Mouse (Mus musculus) splenic B cell, adult 2 months (primary cell): ENCODE data around the gene Mylk.
A peak's percentile ranks its signal among the peaks of the same experiment; 100 is the strongest.

ENCODE experiments used
- DNase-seq: peaks from one replicate; pipeline ENCODE4 v3.0.0-alpha.2; 2011; ENCODE audit warnings: low read depth, low spot score
- H3K27me3 ChIP-seq: 2 replicates; pipeline ENCODE4 v1.6.1; 2012; ENCODE audit warnings: mild to moderate bottlenecking, low read length, moderate library complexity, mixed read lengths; ENCODE audit not compliant: control insufficient read depth, poor library complexity, insufficient read depth, severe bottlenecking
- H3K36me3 ChIP-seq: 2 replicates; pipeline ENCODE4 v1.6.1; 2012; ENCODE audit warnings: mild to moderate bottlenecking, low read length, moderate library complexity, mixed read lengths; ENCODE audit not compliant: control insufficient read depth, poor library complexity, insufficient read depth, severe bottlenecking

The Mylk gene

DNA sequence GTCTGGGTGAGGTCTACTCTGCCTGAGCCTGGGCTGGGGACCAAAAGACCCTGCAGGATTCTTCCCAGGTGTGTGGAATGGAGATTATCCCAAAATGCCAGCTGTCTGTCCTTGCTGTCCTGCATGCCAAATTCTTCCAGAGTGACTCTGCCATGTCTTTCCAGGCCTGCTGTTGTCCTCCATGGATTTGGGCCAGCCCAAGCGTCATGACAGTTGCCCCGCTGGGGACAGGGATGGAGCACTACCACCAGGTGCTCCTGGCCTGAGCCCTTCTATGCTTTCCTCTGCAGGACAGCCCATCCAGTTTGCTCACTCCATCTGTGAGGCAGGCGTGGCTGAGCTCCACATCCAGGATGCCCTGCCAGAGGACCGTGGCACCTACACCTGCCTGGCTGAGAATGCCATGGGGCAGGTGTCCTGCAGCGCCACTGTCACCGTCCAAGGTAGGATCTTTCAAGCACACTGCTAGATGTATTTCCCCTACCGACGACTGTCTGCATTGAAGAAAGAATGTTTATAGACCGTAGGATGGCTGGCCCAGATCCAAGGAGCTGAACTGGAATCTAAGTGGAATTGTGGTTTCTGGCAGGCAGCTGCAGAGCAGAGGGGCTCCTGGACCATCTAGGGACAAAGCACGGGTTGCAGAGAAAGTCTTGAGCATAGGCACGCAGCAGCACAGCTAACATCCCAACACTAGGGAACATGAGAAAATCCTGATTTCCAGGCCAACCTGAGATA is 154.2 kb downstream of the Mylk start:
- no peak for DNase-seq
- H3K36me3 ChIP-seq = no peaks in the 10 kb centered on the region
- H3K27me3 ChIP-seq = no peaks in the 10 kb centered on the region; the same call in 1 of the 2 replicates

DNA sequence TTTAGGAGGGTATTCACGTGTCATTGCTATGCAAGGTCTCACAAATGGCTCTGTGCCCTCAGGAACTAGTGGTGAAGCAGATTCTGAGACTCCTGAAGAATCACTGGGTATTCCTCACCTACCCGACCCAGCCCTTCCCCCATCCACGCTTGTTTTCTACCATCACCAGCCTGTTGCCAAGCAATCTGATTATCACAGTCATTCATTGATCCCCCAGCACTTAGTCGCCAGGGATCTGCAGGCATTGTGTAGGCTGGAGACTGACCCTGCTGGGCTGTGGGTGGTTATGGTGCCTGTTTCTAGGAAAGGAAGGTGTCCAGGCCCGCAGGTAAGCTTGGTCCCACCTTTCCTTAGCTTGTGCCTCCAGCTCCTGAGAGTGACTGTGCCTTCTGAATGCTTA is 155.0 kb downstream of the Mylk start:
- H3K36me3 ChIP-seq = no peaks in the 10 kb centered on the region
- DNase-seq = no peak
- no peaks in the 10 kb centered on the region; the same call in 1 of the 2 replicates for H3K27me3 ChIP-seq

DNA sequence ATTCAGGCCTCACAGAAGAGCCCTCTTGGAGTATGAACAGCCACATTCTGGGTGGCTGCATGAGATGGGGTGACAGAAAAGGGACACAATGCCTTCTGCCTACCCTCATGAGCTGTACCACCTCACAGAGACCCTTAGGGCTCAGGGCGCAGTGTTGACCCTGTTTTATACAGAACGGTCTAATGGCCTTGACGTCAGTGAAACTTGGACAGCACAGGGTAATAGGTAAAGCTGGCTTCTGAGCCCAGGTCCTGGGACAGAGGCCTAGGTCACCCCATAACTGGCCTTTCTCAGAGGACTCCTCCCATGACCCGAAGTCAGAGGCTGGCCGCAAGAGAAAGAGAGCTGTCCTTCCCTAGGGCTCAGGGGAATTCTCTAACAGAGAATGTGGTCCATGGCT is 155.5 kb downstream of the Mylk start:
- DNase-seq = no peak
- H3K36me3 ChIP-seq = no peaks in the 10 kb centered on the region
- H3K27me3 ChIP-seq = no peaks in the 10 kb centered on the region; the same call in 1 of the 2 replicates

DNA sequence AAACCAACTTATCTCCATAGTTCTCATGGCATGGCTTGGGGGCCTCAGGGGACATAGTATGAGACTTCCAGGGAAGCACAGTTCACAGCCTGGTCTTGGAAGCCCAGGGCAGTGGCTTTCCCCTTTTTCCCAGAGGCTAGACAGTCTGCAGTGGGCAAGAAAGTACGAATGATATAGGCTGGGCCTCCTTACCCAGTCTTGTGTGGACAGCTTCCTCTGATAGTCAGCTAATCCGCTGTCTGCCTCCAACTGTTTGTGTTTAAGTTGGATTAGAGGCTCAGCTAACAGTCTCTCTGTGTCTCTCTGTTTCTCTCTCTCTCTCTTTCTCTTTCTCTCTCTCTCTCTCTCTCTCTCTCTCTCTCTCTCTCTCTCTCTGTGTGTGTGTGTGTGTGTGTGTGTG is 156.0 kb downstream of the Mylk start:
- Histone ChIP-seq H3K27me3 (no peaks in the 10 kb centered on the region; the same call in 1 of the 2 replicates), H3K36me3 (no peaks in the 10 kb centered on the region)
- no peak for DNase-seq

DNA sequence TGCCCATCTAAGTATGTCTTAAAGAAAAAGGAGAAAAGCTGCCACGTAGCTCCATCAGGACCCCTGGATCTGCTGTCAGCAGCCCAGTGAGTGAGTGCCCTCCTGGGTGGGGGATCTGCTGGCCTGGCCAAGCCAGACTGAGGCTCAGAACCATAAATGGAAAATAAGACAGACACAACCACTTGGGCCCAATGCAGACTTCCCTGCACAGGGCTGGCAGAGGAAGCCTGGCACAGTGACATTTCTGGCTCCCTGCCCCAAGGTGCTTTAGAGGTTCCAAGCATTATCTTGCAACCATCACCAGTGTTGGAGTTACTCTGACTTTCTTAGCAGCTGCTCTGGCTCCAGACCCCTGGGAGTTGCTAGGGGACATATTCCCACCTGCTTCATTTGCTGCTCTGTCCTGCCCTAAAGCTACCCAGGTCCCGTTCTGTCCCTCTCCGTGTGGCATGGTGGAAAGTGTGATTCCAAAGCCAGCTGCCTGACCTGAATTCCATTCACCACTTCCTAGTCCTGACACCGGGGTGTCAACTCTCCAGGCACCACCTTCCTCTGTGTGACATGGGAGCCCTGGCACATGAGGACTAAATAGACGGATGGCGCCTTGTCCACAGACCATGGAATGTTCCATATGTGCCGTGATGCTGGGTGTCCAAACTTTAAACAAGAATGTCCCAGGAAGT is 156.7 kb downstream of the Mylk start:
- DNase-seq = no peak
- Histone ChIP-seq H3K27me3 (no peaks in the 10 kb centered on the region; the same call in 1 of the 2 replicates), H3K36me3 (no peaks in the 10 kb centered on the region)

DNA sequence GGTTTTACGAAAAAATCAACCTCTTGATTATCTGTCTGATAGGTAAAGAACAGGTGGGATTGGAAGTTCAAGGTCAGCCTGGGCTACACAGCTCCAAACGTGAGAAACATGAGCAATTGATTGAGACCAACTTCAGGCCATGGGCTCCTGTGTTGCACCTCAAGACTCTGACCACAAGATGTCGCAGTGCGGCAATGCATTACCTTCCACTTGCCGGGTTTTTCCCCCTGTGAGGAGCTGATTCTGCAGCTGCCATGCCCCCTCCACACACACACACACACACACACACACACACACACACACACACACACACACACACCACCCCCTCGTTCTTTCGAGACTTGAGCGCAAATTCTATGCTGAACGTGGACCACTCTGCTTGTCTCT is 157.3 kb downstream of the Mylk start:
- Histone ChIP-seq H3K36me3 (no peaks in the 10 kb centered on the region), H3K27me3 (no peaks in the 10 kb centered on the region; the same call in 1 of the 2 replicates)
- DNase-seq = peak; percentile 59

DNA sequence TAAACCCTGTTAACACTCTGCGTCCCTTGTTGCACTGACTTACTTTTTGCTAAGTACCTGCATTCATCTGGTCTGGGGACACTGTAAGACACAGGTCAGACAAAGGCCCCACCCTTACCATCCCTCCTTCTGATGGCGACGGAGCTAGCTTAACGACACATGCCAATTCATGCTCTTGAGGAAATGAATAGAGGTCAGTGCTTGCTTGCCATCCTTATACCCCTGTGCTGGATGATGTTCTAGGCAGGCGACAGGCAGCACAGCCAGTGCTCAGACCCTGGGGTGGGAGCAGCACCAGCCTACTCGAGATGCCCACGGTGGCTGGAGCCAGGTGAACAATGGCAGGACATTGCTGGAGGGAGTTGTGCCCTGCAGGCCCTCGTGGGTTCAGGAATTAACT is 157.8 kb downstream of the Mylk start:
- DNase-seq = no peak
- Histone ChIP-seq H3K27me3 (no peaks in the 10 kb centered on the region; the same call in 1 of the 2 replicates), H3K36me3 (no peaks in the 10 kb centered on the region)

DNA sequence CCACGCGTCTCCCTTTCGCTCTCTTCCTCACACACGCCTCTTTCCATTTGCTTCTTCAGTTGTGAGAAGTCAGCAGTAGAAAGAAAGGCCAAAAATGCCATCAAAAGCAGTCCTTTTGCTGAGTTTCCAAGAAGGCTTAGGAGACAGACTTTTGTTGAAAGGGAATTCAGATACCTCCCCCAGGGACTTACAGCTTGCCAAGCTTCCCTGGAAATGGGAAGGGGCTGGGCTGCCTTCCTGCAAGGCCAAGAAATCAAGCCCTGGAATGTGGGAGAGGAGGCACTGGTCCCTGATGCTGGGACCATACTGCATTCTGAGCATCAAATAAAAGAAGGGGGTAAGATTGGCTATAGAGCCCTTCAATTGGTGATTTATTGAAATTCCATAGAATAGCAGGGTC is 159.9 kb downstream of the Mylk start:
- Histone ChIP-seq H3K36me3 (no peaks in the 10 kb centered on the region), H3K27me3 (no peaks in the 10 kb centered on the region; the same call in 1 of the 2 replicates)
- no peak for DNase-seq

DNA sequence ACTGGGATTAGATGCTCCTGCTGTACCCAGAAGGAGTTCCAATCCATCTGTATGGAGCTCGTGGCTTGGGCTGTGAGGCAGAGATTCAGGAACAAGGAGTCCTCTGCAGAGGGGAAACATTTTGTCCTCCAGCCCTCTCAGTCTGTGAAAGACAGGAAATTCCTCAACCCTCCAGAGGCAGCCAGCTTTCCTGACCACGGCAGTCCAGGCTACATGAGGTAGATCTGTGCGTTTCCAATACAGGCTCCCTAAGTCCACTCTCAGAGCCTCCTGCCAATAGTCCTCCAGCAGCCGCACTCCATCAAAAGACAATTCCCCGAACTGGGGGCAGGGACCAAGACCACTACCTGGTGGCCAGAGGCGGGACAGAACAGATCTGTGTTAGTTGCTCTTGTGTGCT is 164.4 kb downstream of the Mylk start:
- H3K27me3 ChIP-seq = no peaks in the 10 kb centered on the region
- no peak for DNase-seq
- H3K36me3 ChIP-seq = no peaks in the 10 kb centered on the region

DNA sequence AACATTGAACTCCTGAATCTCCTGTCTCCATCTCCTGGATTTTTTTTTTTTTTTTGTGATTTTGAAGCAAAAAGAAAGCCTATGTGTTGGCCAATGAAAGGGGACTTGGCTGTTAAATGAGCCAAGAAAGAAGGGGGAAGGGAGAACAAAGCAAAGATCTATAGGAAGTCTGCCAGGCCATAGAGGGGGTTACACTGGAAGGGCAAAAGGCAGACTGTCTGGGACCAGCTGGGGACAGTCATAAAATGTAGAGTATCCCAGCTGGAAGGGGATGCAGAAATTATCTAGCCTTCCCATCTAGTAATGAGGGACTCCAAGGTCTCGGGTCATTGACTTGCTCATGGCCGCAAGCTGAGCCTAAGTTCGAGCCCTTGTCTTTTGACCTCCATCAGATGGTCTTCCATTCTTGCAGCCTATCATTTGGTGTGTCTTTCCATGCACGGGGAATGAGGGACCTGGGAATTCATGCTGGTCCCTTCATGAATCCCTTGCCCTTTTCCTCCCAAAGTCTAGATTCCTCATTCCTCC is 172.4 kb downstream of the Mylk start:
- Histone ChIP-seq H3K36me3 (no peaks in the 10 kb centered on the region), H3K27me3 (no peaks in the 10 kb centered on the region; the same call in 1 of the 2 replicates)
- DNase-seq = no peak

DNA sequence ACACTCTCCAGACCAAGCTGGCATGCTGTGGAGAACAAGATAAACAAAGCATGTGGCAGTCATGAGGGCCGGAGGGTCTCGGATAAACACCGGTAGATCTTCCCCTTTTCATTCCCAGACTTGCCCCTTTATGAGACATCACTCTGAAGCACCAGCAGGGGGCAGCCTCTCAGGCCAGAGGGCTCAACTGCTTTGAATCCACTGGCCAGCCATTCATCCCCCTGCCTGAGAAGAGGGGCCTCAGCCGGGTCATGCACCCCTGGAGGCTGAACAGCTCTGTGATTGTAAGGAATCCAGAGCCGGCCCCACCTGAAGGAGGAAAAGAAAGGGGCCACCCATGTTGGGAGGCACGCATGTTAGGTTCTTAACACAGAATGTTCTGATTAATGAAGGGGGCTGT is 175.2 kb downstream of the Mylk start:
- Histone ChIP-seq H3K27me3 (no peaks in the 10 kb centered on the region; the same call in 1 of the 2 replicates), H3K36me3 (no peaks in the 10 kb centered on the region)
- DNase-seq = peak; percentile 28

DNA sequence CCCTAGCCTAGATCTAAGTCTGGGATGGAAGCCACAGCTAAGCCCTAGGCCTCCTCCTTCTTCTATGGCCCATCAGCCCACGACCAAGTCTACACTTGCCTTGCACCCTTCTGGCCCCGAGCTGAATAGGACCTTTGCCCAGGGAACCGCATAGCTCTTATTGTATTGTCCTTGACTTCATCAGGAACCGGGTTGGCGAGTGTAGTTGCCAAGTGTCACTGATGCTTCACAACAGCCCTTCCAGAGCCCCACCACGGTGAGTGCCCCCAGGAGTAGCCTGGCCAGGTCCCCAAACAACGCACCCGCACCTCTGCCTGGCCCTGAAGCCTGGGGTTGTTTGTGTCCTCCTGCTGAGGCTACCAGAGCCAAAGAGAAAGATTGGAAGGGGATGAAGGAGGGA is 175.9 kb downstream of the Mylk start:
- no peak for DNase-seq
- H3K36me3 ChIP-seq = no peaks in the 10 kb centered on the region
- H3K27me3 ChIP-seq = no peaks in the 10 kb centered on the region; the same call in 1 of the 2 replicates

DNA sequence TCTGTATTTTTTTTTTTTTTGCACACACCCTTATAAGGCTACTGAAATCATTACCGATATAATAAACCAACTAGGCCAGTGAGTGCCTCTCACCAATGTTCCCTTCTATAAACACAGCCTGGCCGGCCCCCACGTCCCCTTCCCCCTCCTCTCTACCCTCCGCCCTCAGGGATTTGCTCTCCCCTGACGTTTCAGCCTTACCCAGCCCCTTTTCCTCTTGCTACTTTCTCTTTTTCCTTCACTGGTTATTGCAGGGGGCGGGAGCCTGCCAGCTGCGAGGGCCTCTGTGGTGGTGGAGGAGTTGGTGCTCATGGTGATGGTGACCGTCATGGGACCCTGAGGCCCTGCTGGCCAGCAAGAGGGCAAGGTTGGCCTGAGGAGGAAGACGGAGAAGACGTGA is 176.3 kb downstream of the Mylk start:
- no peaks in the 10 kb centered on the region for H3K36me3 ChIP-seq
- H3K27me3 ChIP-seq = no peaks in the 10 kb centered on the region; the same call in 1 of the 2 replicates
- DNase-seq = no peak

DNA sequence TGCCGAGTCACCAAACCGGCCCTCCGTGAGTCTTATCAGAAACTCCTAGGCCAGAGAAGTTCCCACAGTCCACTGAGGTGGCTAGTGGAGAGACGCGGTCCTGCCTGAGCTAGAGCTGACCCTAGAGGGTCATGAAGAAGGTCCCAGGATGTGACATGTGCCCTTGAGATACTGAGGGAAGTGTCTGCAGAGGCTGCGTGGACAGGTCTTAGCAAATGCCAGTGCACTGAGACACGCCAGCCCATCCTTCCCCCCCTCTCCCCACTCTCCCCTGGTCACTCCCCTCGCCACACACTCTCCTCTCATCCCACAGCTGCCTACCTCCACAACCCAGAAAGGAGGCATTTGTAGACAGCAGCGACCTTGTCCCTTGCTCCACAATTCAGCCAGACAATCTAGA is 178.6 kb downstream of the Mylk start:
- Histone ChIP-seq H3K27me3 (no peaks in the 10 kb centered on the region; the same call in 1 of the 2 replicates), H3K36me3 (no peaks in the 10 kb centered on the region)
- DNase-seq = no peak

DNA sequence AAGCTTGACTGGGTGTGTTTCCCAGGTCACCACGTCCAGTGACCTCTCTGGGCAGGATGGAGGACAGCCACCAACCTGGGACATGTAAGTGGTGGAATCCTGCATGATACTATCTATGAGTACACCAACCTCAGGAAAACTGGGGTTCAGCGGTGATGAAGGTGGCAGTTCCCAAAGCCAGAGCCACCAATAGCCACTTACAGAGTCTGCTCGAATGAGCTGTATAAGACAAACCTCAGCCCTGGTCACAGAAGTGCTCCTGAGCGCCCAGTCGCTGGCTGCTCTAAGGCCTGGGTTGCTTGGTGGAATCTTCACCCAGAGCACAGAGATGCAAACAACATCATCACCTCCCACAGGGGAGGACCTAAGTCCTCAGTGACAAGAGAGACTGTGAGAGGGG is 179.3 kb downstream of the Mylk start:
- Histone ChIP-seq H3K27me3 (no peaks in the 10 kb centered on the region), H3K36me3 (no peaks in the 10 kb centered on the region)
- DNase-seq = no peak
